Mouse (Mus musculus): ENCODE results near the gene Selenoo.

DNA sequence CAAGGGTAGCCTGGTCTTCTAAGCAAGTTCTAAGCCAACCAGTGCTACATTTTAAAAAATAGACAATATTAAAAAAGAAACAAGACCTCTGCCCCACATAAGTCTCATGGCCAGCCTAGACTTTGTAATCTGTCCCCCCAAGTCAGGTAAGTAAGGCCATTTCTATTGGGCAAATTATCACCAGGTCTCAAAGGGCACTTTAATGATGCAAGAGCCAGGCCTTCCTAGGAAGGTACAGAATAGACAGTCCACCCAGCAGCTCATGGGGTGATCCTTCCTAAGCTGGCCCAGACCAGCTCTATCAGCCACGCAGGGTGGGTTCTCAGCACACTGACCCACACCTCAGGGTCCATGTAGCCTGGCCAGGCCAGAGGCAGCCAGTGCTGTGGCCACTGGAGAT, 5.0 kb upstream of the Selenoo start:
- no peak for TF ChIP-seq POLR2A (IDR thresholded peaks at IDR 0.05; ENCODE audit: insufficient read depth, low read length)
- no peak for TF ChIP-seq CTCF (IDR thresholded peaks at IDR 0.05; ENCODE audit: low read depth, low read length)
- TF ChIP-seq EP300 (IDR thresholded peaks at IDR 0.05; ENCODE audit: insufficient read depth, low read depth, low read length) = no peak

Data from ES-Bruce4 (cell line).